Mouse (Mus musculus): ENCODE data around the gene Plekhb2. TPM values are rescaled to one million over a fixed set of nuclear protein-coding genes. Genes with fewer than 3 reads are reported as not detected.
A peak's percentile ranks its signal among the peaks of the same experiment; 100 is the strongest.

The Plekhb2 gene
- polyA plus RNA-seq, 1 experiment: 76.5 TPM

DNA sequence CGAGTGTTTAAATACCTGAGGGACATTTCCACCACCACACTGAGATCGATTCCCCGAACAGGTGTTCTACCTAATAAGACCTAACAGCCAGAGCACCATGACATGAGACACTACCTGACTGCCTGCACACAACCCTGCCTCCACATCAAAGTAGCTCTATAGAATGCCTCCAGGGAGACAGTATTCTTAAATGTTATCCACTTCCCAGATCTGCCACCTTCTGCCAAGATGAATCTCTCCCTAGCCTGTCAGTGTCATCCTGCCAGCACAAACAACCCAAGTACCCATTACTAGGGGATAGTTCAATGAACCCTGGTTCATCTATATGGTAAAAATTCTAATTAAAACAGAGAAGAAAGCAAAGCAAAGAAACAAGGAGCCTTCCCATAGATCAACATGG is 2.7 kb upstream of the Plekhb2 start:
- Histone ChIP-seq H3K4me3 (ENCODE audit: insufficient read depth, low read length) (no peak overlapping the region), H3K27ac (ENCODE audit: insufficient read depth, low read length) (no peak overlapping the region), H3K4me1 (ENCODE audit: control insufficient read depth, insufficient read depth, low read length) (peaks cover 5% of the 10 kb centered on the region; the same call in 1 of the 2 replicates)
- TF ChIP-seq POLR2A (IDR thresholded peaks at IDR 0.05; ENCODE audit: low read depth, low read length): no peak
- TF ChIP-seq CTCF (IDR thresholded peaks at IDR 0.05; ENCODE audit: borderline replicate concordance, insufficient read depth, low read length): no peak

DNA sequence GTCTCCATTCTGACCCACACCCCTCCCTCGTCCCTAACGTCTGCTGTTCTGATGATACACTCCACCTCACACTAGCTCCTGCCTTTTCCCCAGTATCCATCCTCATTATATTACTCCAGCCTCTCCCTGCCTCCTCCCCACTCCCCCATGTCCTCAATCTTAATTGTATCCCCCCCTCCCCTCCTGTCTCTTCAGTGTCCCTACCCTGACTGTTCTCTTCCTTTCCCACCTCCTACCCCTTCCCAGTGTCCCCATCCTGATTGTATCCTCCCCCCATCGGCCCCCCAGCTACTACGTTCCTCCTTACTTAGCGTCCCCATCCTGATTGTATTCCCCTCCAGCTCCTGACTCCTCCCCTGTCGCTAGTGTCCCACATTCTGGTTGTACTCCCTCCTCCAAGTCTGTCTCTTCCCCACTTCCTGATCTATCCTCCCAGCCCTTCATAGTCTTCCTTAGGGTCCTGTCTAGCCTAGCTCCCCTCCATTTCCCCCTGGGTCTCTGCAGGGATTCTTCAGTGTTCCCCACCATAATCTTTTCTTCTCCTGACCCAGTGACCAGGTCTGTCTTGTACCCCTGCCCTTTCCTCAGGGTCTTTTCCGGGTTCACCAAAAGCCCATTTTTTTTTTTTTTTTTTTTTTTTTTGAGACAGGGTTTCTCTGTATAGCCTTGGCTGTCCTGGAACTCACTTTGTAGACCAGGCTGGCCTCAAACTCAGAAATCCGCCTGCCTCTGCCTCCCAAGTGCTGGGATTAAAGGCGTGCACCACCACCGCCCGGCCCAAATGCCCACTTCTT is 764 bp downstream of the Plekhb2 start:
- Histone ChIP-seq H3K4me1 (ENCODE audit: control insufficient read depth, insufficient read depth, low read length) (peaks cover 2% of the 10 kb centered on the region), H3K4me3 (ENCODE audit: insufficient read depth, low read length) (peak overlapping the region; percentile 66), H3K27ac (ENCODE audit: insufficient read depth, low read length) (peak overlapping the region; percentile 78)
- TF ChIP-seq POLR2A (IDR thresholded peaks at IDR 0.05; ENCODE audit: low read depth, low read length) (no peak; the same call in 1 of the 2 replicates), CTCF (IDR thresholded peaks at IDR 0.05; ENCODE audit: borderline replicate concordance, insufficient read depth, low read length) (no peak)

DNA sequence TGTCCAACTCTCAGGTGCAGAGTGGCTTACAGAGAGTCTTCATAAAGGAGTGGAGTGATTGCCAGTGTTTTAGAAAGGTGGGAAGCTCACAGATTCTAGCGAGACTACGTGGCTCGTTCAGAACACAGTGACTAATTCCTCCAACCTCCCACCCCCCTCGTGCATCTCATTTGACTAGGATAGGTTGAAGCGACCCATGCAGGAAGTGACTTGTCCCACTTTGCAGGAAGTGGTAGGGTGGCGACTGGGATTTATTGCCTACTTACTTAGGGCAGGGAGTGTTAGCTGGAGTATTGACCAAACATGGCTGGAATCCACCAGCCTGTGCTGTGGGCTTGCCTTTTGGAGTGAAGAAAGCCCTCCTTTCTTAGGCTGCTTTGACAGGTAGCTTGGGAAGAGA is 1.8 kb downstream of the Plekhb2 start:
- Histone ChIP-seq H3K4me3 (ENCODE audit: insufficient read depth, low read length) (peak overlapping the region; percentile 50), H3K4me1 (ENCODE audit: control insufficient read depth, insufficient read depth, low read length) (peaks cover 2% of the 10 kb centered on the region), H3K27ac (ENCODE audit: insufficient read depth, low read length) (peak overlapping the region; percentile 95)
- TF ChIP-seq CTCF (IDR thresholded peaks at IDR 0.05; ENCODE audit: borderline replicate concordance, insufficient read depth, low read length): no peak
- peak; percentile 78 for TF ChIP-seq POLR2A (IDR thresholded peaks at IDR 0.05; ENCODE audit: low read depth, low read length)

DNA sequence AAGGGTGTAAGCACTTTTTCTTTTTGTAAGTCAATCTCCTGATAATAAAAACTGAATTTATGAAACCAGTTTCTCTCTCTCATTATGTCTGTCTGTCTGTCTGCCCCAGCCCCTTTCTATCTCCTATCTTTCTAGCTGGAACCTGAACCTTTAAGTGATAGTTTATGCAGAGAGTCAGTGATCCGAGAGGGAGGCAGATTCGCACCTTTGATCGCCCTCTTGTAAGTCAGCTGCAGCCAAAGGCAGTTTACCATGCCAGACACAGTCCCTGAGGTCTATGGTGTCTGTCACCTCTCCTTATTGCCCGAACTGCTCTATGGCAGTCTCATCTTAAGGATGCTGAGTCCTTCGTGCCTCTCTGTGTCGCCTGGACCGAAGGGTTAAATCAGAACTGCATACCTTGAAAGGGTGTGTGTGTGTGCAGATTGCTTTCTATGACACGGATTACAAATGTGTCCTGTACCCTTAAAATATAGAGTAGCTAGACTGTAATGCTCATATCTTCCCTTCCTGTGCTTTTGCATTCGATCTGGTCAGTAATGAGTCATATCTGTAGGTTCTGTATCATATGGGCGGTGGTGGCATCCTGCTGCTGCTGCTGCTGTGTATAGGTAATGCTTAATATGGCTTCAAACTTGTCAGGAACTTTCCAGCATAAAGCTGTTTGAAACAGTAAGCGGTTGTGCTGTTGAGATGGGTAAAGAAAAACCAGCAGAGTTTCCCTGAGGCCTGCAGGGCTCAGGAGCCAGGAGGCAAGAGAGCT is 2.5 kb downstream of the Plekhb2 start:
- H3K27ac ChIP-seq (ENCODE audit: insufficient read depth, low read length): peak overlapping the region; percentile 95
- H3K4me3 ChIP-seq (ENCODE audit: insufficient read depth, low read length): peak overlapping the region; percentile 50
- TF ChIP-seq POLR2A (IDR thresholded peaks at IDR 0.05; ENCODE audit: low read depth, low read length): no peak
- TF ChIP-seq CTCF (IDR thresholded peaks at IDR 0.05; ENCODE audit: borderline replicate concordance, insufficient read depth, low read length): no peak
- H3K4me1 ChIP-seq (ENCODE audit: control insufficient read depth, insufficient read depth, low read length): peaks cover 2% of the 10 kb centered on the region

DNA sequence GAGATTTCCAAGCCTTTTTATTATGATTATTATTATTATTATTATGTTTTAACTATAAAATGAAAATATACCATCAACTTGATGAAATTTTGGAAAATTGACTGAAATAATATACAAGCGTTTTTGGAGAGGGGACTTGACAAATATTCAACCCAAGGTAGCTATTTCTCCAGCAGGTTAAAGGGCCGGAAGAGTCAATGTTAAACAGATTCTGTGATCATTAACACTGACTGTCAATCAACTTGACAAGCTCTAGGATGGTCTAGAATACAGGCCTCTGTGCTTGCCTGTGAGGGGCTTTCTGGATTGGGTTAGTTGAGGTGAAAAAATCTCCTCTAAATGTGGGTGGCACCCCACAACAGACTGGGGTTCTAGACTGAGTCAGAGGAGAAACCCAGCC is 4.0 kb downstream of the Plekhb2 start:
- TF ChIP-seq POLR2A (IDR thresholded peaks at IDR 0.05; ENCODE audit: low read depth, low read length): no peak
- no peak for TF ChIP-seq CTCF (IDR thresholded peaks at IDR 0.05; ENCODE audit: borderline replicate concordance, insufficient read depth, low read length)
- peaks cover 2% of the 10 kb centered on the region for H3K4me1 ChIP-seq (ENCODE audit: control insufficient read depth, insufficient read depth, low read length)
- no peak overlapping the region for H3K4me3 ChIP-seq (ENCODE audit: insufficient read depth, low read length)
- no peak overlapping the region for H3K27ac ChIP-seq (ENCODE audit: insufficient read depth, low read length)

DNA sequence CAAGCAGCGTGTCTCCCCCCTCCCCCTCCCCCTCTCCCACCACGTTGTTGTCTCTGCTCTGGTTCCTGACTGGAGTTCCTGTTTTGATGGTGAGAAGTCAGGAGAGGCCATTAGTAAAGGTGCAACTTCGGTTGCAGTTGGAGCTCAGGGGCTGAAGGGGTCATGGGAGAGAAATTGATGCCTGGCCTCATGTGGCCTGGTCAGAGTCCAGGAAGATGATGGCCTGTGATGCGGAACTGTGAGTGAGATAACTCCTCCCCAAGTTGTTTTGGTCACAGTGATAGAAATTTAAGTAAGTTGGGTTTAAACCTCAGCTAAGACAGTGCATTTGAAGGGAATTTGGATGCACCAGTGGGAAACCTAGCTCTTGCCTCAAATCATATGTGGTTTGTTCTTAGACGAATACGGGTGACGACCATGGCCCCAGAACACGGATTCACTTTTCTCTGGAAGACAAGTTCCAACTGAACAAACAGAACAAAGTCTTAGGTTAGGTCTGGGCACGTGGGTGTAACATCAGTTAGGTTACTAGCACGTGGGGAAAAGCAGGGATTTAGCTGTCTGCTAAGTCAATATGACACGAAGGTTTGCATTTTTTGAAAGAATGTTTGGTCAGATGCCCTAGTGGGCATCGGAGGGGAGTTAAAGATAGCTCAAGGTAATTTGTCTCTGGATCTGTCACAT is 5.4 kb downstream of the Plekhb2 start:
- Histone ChIP-seq H3K4me1 (ENCODE audit: control insufficient read depth, insufficient read depth, low read length) (peaks cover 2% of the 10 kb centered on the region), H3K27ac (ENCODE audit: insufficient read depth, low read length) (no peak overlapping the region), H3K4me3 (ENCODE audit: insufficient read depth, low read length) (no peak overlapping the region)
- TF ChIP-seq POLR2A (IDR thresholded peaks at IDR 0.05; ENCODE audit: low read depth, low read length) (no peak), CTCF (IDR thresholded peaks at IDR 0.05; ENCODE audit: borderline replicate concordance, insufficient read depth, low read length) (no peak)

DNA sequence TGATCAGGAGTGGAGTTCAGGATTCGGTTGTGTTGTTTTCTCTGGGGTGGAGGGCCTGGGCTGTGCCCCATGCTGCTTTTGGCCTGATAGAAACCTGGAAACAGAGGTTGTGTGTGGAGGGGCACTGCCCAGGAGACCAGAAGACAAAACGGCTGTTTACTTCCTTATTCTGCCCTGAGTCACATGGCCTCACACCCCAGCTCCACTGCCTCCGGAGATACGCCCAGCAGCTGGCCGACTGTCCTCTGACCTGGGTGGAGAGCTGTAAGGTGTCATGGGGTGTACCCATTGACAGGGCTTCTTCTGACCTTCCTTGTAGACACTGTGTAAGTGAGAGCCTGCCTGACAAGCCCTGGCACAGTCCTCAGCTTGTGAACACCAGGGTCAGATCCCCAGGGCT is 8.9 kb downstream of the Plekhb2 start:
- no peak for TF ChIP-seq CTCF (IDR thresholded peaks at IDR 0.05; ENCODE audit: borderline replicate concordance, insufficient read depth, low read length)
- no peak for TF ChIP-seq POLR2A (IDR thresholded peaks at IDR 0.05; ENCODE audit: low read depth, low read length)
- H3K4me1 ChIP-seq (ENCODE audit: control insufficient read depth, insufficient read depth, low read length): no peaks in the 10 kb centered on the region
- H3K27ac ChIP-seq (ENCODE audit: insufficient read depth, low read length): no peak overlapping the region
- no peak overlapping the region for H3K4me3 ChIP-seq (ENCODE audit: insufficient read depth, low read length)

DNA sequence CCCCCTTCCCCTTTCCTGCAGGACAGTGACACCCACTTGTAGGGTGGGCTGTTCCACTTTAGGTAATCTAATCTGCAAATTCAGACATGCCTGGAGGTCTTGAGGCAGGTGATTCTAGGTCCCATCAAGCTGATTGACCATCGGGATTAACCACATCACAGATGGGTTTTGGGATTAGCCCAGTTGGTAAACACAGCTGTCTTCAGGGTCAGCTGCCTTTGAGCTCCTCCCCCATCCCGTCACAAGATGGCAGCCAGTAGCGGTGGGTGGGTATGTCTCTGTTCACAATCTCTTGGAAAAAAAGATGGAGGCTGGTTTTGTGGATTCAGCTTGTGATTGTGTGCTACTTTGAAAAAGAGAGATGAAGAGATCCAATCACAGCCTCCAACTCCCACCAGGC is 10.0 kb downstream of the Plekhb2 start:
- Histone ChIP-seq H3K4me1 (ENCODE audit: control insufficient read depth, insufficient read depth, low read length) (no peaks in the 10 kb centered on the region), H3K27ac (ENCODE audit: insufficient read depth, low read length) (no peak overlapping the region), H3K4me3 (ENCODE audit: insufficient read depth, low read length) (no peak overlapping the region)
- TF ChIP-seq POLR2A (IDR thresholded peaks at IDR 0.05; ENCODE audit: low read depth, low read length) (no peak), CTCF (IDR thresholded peaks at IDR 0.05; ENCODE audit: borderline replicate concordance, insufficient read depth, low read length) (no peak)

DNA sequence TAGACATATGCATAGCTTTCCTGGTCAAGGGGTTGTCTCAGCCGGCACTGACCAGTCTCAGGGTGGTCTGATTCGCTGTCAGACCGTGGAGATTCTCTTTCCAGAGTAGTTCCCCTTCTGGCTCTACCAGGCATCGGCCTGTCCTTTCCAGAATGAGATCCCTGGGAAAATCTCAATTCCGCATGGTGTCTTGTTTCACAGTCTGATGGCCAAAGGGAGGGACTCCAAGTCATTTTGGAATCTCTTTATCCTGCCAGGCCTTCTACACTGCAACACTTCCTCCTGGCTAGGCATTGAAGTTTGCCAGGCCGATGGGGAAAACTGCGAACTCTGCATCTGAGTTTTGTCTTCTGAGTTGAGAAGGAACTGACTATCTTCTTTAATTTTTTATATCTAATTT is 10.4 kb downstream of the Plekhb2 start:
- no peak overlapping the region for H3K4me3 ChIP-seq (ENCODE audit: insufficient read depth, low read length)
- no peaks in the 10 kb centered on the region for H3K4me1 ChIP-seq (ENCODE audit: control insufficient read depth, insufficient read depth, low read length)
- TF ChIP-seq POLR2A (IDR thresholded peaks at IDR 0.05; ENCODE audit: low read depth, low read length): no peak
- TF ChIP-seq CTCF (IDR thresholded peaks at IDR 0.05; ENCODE audit: borderline replicate concordance, insufficient read depth, low read length): no peak
- H3K27ac ChIP-seq (ENCODE audit: insufficient read depth, low read length): no peak overlapping the region
